Mouse (Mus musculus) bone marrow, adult 2 months (tissue): ENCODE results near the gene Dner.

ENCODE experiments used
- CTCF ChIP-seq: fragments of 200-500 bp; IDR thresholded peaks from 2 replicates; pipeline ENCODE4 v1.5.1; 2011; ENCODE audit warnings: low read length, control low read depth; ENCODE audit not compliant: control insufficient read depth, insufficient read depth
- POLR2A ChIP-seq: fragments of 200-500 bp; IDR thresholded peaks from 2 replicates; pipeline ENCODE4 v1.6.1; 2011; ENCODE audit warnings: low read depth, mild to moderate bottlenecking, control low read depth, low read length, borderline replicate concordance; ENCODE audit not compliant: control insufficient read depth

DNA sequence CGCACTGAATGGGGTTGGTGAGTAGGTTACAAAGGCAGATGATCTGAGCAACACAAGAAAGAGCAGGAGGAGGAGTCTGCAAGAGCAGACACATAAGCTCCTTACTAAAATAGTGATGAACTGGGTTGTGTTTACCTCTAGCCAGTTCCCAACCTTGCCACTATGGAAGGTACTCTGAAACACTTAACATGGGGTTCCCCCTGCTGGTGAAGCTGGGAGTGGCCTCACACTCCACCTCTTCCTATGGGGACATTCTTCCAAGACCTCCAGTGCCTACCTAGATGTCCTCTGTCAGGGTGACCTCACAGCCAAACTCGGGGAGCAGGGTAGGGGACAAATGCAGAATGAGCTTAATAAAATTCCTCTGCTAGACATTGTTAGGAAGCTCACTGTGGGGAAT is 114.2 kb downstream of the Dner start:
- TF ChIP-seq POLR2A (no peak), CTCF (peak; percentile 36; the same call in 1 of the 2 replicates)
